Mouse (Mus musculus): ENCODE results near the gene Spock1.

The Spock1 gene

DNA sequence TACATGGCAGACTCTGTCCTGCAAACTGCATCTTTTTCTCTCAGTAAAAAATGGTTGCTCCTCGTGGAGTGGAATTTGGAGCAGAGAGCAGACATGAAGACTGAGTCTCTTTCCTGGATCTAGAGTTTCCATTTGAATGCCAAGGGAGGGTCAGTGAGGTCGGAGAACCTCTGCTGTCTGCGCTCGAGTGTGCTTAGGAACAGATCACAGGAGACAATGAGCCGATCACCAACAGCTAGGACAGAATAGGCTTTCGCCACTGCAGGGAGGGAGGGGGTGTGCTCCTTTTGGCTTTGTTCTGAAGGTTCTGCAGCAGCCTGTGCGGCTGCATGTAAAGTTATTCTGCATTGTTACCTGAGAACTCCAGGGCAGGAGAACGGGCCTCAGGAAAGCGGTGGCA is 49.6 kb downstream of the Spock1 start:
- no peak for DNase-seq

GRCm38 (mm10) chr13:57857016-57857415 is 51.1 kb downstream of the Spock1 start:
- DNase-seq = peak; percentile 44 to 54

- DNase-seq = no peak
Observed at GRCm38 (mm10) chr13:57856311-57856853, 51.8 kb downstream of the Spock1 start.

DNA sequence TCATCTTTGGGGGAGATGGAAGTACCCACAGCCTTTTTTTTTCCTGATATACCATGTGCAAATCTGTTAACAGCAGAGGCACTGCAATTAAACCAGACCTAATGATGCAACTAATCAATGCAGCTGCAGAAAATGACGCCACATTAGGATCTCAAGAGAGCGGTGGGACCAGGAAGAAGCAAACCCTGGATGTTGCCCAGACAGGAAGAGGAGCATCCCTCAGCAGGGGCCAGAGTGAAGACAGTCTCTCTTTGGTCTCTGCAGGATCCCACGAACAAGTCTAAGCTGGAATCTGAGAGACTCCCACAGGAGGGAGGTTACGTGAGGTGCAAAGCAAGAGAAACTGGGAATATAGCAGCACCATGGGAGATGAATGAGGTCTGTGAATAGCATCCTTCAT is 52.4 kb downstream of the Spock1 start:
- no peak for DNase-seq

DNA sequence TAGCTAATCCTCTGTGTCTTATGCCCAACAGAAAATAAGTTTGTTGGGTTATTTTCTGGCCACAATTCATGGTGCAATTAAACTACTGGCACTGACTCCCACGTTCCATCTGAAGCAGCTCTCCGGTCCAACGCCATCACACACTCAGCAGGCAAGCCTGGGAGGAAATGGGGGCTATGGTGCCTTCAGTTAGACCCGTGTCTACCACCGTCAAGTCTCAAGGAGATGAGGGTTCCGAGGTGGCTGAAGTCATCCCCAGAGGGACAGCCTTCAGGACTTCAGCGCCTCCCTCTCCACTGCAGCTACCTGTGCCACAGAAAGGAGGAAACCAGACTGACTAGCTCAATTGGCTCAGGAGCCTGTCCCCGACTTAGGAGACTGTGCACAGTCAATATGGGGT is 53.7 kb downstream of the Spock1 start:
- DNase-seq = no peak

DNA sequence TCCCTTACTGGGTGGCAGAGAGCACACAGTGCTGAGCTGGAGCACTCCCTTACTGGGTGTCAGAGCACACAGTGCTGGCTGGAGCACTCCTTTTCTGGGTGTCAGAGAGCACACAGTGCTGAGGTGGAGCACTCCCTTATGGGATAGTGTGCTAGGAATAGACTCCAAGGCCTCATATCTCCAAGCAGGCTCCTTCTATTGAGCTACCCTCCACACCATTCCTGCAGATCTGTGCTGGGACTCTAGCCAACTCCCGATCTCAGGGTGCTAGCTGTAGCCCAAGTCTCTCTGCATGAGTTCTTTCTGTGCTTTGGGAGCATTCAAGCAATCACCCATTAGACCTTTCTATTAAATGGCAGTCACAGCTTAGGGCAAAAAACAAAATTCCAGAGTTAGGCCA is 54.5 kb downstream of the Spock1 start:
- no peak for DNase-seq

- no peak for DNase-seq
Observed at GRCm38 (mm10) chr13:57853156-57853555, 55.0 kb downstream of the Spock1 start.

GRCm38 (mm10) chr13:57848931-57849330 is 59.2 kb downstream of the Spock1 start:
- peak; percentile 16 to 32 for DNase-seq

DNA sequence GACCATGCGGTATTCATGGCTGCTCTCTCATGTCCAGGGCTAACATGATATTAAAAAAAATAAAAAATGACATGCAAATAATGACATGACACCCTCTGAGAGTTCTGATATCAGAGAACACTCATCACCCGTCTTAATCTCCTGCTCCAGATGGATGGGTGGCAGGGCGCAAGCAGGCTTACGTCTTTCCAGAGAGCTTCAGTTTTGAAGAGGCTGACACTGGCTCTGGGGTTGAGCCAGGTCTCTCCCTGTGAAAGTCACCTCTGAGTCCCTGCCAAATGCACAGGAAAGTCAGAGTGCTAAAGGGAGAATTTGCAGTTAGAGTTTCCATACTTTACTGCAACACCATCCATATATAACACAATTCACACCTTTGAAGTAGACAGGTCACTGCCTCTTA is 61.0 kb downstream of the Spock1 start:
- DNase-seq = peak; percentile 60 to 68

DNA sequence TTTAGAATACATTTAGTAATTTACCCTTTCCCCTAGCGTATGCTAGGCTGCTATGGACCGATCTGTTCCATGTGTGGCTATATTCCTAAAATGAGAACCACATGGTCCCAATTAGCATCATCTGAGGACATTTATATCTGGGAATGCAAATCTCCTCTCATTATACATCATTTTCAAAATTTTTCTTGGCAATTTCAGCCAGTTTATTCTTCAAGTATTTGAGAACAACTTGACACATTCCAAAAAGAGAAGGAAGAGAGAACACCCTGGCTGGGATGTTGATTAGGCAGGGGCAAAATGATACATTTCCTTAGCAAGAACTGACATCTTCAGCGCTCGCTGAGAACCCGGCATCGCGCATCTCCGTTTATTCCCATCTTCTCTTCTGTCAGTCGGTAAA is 61.7 kb downstream of the Spock1 start:
- DNase-seq = no peak

DNA sequence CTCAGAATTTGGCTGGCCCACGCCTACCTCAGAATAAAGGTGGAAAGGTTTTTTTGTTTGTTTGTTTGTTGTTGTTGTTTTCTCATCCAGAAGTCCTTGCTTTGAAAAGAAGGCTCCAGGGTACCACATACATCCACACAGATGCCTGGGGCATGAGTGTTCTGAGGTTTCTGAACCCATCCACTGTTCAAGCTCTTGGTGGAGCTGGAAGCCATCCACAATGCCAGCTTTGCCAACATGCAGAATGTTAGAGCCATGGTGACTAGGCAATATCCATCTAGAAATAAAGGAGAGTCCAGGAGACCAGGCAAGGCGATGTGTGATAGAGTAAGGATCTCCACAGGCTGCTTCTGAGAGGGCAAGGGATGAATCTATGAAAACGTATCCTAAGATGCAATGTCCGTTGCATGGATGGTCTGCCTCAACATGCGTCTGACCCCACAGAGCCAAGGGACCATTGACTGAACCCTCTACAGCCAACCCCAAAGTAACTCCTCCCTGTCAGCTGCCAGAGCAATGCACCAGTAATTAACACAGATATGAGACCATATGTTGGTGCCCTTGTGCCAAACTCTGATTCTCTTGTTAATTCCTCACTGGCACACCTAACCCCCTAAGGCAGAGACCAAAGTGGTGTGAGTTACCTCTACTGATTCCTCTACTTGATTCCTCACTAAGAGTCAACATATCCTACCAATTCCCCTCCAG is 66.8 kb downstream of the Spock1 start:
- peak; percentile 51 for DNase-seq

DNA sequence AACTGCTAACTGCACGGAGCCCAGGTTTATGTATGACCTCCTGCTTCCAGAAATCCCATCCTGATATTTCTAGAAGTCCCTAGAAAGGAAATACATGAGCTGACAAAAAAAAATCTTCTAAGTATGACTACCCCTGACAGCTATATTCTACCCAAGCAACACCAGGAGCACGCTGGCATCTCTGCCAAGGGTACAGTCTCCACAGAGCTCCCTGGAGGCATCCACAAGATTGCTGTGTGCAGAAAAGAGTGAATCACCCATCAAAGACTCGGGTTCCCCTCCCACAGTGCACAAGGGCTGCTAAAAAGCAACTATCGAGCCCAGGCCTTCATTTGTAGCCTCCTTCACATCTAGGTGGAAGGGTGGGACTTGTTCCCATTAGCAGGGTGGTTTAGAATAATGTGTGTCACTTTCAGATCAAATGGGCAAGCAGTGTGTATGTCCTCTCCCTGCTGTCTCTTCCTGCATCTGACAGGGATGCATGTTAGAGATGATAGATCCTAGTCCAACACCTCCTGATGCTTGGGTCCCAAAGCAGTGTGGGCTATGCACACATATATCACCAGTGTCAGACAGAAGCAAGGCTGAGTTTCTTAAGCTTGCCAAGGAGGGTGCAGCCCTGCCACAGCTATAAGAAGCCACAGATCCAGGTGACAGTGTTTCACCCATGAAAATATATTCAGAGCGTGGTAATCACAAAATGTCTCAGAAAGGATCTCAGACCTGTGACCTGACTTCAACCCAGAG is 70.3 kb downstream of the Spock1 start:
- DNase-seq = no peak

DNA sequence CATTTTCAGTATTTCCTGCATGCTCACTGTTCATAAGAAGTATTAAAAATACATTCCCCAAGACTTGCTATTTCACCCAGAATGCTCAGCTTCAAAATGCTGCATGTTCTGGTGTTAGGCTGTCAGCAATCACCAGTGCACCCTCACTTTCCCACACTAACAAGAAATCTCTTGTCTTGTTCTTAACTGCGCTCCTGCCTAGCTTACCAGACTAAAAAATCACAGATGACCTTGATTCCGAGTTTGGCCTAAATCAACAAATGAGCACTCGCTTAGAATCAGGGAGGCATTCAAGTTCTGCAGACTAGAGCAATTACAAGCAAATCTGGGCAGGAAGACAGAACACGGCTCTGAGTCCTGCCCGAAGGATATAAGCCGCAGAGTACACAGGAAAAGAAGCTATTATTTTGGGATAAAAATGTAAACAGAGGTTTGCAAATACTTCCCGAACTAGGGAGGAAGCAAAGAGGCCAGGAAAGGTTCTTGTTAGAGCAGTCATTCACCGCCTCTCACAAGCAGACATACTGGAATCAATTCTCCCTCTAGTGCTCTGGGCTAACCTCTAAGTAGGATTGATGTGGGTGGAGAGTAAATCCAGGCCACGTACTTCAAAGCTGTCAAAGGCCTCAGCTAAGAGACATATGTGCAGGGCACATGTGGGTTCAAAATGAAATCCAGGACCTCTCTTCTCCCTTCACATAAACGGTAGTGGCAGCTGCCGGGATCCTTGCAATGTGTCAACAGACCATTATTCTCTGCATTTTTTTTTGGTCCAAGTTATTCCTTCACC is 76.6 kb downstream of the Spock1 start:
- no peak for DNase-seq

GRCm38 (mm10) chr13:57830896-57831295 is 77.2 kb downstream of the Spock1 start:
- no peak for DNase-seq

GRCm38 (mm10) chr13:57830091-57830490 is 78.0 kb downstream of the Spock1 start:
- DNase-seq = no peak

DNA sequence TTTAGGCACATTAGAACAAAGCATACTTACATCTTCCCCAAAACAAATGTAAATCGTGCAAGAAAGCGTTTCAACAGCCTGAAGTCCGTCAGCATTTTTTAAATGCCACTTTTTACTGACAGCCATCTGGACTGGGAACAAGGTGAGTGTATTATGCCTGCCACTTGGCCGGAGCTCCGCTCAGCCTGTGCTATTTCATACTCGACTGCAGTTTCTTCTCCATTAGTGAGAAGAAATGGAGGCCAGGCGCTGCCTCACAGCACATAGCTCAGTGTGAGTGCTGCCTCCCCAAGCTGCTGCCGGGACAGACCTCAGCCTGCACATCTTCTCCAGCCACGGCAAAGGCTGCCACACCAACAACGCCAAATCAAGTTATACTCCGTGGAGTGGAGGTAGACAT is 91.9 kb downstream of the Spock1 start:
- peak; percentile 68 to 71 for DNase-seq

DNA sequence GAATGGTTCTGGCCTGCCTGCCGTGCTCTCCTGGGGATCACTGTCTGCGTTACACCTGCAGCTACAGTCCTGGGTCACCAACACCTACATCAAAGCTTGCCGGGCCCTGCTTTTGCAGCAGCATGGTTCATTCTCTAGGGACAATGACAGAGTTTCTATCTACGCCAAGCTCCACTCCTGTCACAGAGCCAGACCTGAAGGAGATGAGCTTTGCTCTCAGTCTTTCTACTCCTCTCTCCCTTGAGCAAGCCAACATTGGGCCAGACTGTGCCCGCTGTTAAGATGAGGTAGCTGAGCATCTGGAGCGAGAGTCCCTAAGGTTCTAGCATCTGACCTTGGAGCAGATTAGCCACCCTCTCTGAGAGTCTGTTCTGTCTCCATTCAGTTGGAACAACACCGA is 95.5 kb downstream of the Spock1 start:
- peak in 1 of 2 experiments; percentile 19 for DNase-seq

DNA sequence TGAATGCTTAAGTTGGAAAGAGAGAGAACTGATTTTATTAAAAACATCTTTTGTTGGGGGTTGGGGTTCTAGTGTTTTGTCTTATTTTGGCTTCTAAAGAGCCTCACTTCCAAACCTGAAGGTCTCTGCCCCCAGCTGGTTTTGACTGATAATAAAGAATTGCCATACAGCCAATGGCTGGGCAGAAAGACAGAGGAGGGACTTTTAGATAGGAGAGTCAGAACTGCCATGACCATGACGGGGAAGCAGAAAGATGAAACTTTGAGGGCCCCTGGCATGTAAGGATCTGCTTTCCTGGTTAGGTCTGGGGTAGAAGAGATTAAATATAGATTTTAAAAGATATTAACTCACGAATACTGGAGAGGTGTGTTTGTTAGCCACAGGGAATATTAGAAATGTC is 96.9 kb downstream of the Spock1 start:
- DNase-seq = no peak

DNA sequence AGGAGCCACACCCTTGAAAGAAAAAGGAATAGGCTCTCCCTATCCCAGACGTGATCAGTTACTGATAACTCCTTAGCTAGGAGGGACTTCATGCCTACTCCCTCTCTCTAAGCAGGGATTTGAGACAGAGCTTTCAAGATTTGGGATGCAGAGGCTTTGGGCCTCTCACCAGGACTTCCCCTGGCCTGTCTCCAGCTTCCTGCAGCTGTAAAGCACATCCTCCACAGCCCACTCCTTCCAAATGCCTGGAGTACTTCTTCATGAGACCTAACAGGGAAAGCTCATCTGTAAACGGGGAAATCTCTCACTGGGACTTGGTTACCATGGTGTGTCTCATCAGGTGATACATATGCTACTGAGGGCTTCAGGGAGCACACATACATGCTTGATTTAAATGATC is 97.3 kb downstream of the Spock1 start:
- no peak for DNase-seq

- no peak for DNase-seq
Observed at GRCm38 (mm10) chr13:57810083-57810482, 98.0 kb downstream of the Spock1 start.

GRCm38 (mm10) chr13:57809603-57810002 is 98.5 kb downstream of the Spock1 start:
- DNase-seq = no peak

- DNase-seq = peak in 1 of 2 experiments; percentile 45
Observed at GRCm38 (mm10) chr13:57806816-57807215, 101.3 kb downstream of the Spock1 start.

DNA sequence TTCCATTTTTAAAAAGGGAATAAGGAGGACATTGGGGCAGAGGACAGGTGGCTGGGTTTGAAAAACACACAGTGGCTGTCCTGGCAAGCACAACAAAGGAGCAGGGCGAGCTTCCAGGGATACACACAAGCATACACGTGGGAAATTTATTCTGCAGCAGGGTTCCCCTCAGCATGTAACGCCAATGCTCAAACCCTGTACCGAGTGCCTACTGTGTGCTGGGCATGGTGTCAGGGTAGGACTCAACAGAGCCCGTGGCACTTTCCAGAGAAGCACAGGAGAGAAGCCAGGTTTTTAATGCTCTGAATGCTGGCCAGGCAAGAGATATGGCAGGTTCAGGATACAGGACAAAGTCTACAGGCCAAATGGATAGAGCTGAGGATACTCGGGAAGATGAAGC is 101.8 kb downstream of the Spock1 start:
- DNase-seq = peak; percentile 87 to 91
